Mouse (Mus musculus): ENCODE data around the gene Mvb12b.

Mvb12b gene

DNA sequence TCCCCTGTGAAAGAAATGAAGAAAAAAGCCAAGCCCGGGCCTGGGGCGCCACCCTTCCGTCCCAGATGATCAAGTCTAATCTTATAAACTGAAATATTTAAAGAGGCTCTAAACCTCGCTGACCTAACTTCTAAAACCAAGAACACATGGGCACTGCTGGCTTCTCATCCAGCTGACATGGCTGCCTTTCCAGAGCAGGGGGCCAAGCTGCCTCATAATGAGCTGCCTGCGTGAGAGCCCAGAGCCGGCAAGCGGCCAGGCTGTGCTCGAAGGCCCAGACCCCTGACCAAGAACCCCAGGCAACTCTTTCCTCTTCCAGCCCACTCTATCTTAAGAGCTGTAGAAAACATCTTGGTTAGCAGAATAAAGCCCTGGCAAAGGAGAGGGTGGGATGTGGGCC is 73.2 kb downstream of the Mvb12b start:
- WGBS: 85% methylated on average over 8 of the region's 8 CpGs

DNA sequence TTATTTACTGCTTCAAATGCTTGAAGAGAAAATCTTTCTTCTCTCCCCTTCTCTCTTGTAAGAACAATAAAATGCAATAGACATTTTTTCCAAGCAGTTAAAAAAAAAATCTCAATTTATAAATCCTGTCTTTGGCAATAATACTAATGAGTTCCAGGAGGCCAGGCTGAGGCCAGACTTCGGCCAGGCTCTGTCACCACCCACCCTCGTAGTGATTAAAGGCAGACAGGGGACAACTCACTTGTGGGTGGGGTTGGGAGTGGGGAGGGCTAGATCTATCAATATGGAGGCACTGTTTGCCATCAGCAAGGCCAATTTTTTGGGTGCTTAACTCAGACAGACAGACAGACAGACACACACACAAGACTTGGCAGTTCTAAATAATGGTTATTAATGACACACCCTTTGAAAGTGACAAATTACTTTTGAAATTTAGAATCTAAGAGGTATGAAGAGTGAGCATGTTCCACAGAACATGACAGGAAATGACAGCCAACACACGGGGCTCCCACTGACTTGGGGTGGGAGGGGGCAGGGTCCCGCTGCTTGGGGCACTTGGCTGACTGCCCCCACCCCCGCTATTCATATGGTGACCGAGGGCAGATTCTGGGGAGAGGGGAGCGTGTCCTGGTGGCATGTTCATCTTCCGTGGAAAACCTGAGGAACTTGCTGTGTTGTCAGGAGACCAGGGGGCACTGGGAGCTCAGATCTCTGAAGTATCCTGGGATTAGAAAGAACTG is 74.1 kb downstream of the Mvb12b start:
- WGBS: 64% methylated on average over 8 of the region's 8 CpGs

DNA sequence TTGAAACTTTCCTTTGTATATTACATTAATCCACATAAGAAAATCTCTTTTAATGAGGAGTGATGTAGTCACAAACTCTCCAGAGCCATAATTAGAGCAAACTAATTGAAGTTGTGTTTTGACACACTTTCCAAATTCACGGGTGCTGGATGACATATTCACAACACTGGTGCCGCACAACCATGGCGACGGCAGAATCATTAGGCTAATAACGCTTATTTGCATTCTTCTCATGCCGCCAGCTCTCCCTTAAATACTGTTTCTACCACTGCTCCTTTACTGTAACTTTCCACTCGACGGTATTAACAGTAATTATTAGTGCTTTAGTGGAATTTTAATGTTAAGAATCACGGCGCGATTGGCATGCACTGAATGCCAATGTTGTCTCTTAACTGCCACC is 74.8 kb downstream of the Mvb12b start:
- WGBS: 67% methylated on average over 11 of the region's 11 CpGs

DNA sequence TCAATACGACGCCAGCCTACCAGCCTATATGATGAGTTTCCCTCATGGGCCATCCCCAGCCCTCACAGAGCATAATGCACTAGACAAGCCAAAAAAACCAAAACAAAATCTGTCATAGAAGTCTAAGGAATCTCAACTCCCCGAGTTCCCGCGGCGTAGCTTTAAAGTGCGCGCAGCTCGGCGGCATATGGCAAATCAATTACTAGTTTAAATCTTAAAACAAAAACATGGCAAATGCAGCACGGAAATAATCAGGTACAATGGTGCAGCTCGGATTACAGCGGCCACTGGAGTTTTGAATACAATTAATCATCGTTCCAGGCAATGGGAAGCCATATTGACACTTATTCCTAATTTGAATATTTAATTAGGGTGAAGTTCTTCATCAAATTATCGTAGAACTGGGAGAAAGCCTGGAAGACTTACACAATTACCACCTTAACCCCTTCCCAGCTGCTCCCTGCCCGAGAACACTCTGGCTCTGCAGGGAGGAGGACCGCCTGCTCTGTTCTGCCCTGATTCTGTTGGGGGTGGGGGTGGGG is 76.3 kb downstream of the Mvb12b start:
- WGBS: 76% methylated on average over 17 of the region's 17 CpGs

DNA sequence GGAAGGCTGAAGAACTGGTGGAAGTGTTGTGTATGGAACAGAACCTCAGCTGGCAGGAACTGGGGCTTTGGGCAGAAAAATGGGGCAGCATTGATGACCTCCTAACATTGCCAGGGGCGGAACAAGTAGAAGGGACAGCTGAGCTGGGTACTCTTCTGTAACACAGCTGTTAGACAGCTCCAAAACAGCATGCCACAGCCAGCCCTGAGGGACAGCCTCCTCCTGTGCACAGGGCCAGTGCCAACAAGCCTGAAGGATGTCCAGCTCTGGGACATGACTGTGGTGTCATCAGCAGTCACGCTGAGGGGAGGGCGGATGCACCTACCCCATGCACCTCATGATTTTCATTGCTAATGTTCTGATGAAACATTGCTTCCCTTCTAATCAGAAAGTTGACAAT is 78.7 kb downstream of the Mvb12b start:
- 91% methylated on average over 3 of the region's 3 CpGs for WGBS

DNA sequence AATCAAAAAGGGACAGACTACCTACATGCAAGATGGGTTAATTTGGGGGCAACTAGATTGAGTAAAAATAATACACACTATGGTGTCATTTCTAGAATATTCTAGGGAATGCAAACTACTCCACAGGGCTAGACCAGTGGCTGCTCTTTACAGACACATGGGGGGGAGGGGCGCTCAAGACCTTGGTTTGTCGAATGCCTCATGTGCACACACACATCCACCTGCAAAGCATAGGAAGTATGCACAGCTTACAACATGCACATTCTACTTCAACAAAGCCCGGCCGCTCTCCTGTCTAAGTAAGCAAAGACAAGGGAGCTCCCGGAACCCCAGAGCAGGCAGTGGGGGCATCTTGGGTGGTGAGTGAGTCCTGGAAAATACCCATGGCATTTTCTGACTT is 79.7 kb downstream of the Mvb12b start:
- 98% methylated on average over 5 of the region's 5 CpGs for WGBS

DNA sequence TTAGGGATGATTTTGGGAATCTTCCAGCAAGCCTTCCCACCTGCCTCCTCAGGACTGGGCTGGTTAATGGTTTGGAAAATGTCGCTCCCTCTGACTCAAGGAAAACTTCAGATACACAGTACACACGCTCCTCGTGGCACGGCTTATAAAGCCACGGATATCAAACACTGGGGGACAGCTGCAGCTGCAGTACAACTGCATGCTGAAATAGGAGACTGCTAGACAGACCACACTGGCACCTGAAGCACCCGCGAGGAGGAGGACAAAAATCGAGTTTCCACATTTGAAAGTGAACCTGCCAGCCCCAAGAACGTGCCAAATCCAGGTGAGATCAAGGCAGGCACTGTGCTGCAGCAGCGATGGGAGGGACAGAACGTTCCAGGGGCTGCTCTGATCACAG is 82.1 kb downstream of the Mvb12b start:
- WGBS: 89% methylated on average over 11 of the region's 11 CpGs

DNA sequence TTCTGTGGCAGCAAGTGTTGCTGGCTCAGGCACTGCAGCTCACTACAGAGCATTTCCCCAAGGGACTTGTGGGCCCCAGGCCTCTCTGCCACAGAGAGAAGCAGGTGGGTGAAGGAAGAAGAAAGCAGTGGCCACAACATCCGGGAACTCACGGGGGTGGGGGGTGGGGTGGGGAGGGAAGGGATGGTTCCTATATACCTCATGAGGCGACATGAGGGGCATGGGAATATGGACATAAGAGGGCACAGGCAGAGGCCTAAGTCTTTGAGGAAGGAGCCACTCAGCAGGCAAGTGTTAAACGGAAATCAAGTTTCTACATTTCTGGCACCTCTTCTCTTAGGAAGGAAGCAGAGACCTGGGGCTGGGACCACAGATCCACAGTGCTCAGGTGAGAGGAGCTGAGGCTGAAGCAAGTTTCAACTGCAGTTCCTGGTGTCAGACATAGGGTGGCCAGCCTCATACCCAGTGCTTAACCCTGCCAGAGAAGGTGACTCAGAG is 84.0 kb downstream of the Mvb12b start:
- WGBS: 80% methylated on average over 4 of the region's 4 CpGs

DNA sequence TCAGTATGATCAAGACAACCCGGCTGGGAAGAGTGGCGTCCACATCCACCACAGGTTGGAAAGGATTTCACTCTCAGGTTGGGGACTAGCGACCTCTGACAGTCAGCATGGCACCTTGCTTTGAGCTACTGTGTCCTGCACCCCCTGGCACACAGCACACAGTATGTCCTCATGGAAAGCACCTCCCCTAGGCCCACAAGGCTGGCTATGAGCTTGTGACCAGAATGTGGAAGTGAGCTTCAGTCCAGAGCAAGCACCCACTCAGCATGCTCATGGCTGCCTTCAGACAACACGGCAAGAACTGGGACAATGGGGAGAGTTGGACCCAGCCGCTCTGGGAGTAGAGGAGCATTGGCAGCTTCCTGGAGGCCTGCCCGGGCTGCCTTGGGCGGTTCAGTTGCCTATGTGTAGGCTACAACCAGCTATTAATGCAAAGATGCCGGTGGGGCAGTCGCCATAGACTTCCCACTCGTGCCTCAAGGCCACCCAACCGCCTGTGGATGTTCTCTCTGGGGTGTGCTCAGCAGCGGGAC is 84.6 kb downstream of the Mvb12b start:
- 64% methylated on average over 12 of the region's 12 CpGs for WGBS

DNA sequence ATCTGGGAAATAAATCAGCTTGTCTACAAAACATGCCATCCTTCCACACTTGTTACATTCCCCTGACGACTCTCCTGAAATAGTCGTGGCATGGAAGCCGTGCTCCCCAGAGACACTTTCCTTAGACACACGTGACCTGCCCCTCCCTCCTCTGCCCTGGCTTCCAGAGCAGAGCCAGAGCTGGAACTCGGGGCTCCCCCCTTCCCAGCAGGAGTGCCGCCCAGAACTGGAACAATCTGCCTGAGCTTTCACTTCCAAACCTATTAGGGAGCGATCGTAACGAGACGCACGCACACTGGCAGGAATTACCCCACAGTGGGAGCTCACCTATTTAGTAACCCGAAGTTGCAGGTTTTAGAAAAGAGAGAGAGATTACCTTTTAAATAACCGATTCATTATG is 86.0 kb downstream of the Mvb12b start:
- WGBS: 57% methylated on average over 13 of the region's 13 CpGs

DNA sequence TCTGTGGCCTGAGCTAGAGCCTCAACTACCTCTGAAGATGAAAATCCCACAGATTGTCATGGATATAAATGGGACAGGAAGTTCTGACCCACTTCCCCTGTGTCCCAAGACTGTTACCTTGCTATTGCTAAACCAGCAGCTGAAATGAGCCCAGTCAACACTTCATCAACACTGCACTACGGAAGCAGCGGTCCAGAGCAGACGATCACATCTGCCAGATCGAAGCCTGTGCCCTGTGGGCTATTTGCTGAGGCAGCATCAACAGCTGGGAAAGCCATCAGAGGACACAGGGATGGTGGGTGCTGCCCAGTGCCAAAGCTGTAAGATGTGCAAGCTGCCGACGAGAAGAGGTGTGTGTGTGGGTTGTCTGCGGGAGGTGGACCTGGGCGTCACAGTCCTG is 86.4 kb downstream of the Mvb12b start:
- WGBS: 65% methylated on average over 8 of the region's 8 CpGs

DNA sequence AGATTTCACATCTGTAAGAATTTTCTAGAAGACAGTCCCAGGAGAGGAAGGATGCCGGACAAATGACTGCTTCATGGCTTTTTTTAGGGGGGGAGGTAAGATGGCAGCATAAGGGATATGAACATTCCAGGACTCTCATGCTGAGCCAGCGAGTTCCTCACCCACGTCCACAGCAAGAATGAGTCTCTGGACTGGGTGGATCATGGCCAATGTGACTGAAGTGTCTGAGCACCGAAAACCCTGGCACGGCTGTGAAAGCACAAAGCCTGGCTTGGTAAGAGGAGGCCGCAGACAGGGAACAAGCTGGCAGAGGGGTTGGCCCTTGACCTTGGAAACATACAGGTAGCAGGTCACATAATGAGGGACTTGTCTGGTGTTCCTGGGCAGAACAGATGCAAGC is 87.5 kb downstream of the Mvb12b start:
- 62% methylated on average over 6 of the region's 6 CpGs for WGBS

DNA sequence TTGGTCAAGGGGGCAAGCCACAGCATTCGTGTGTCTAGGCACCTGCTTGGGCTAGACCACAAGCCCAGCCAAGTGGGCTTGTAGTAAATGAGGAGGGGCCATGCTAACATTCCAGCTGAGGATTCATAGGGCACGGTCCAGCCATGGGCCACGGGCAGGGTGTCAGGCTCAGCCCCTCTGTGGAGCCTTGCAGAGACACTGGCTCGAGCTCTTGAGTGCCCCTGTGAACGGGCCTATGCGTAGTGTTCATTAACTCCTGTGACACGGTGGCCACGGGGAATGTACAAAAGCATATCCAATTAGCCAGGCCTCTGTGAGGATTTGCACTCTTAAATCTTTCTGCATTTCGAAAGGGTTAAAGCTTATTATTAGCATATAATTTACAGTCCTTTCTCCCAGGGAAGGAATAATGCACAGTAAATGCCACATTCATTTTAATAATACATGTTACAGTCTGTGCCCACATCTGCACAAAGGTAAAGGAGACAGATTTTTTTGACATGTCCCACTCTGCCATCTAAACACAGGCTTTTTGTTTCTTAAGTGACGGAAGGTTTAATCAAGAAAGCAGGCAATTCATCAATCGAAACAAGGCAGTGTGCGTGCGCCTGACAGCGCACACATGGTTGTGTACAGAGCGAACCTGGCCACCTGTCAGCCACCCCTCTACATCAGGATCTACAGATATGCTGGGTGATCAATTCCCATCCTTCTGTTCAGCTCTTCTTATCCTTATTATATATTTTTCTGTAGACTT is 91.9 kb downstream of the Mvb12b start:
- WGBS: 82% methylated on average over 15 of the region's 15 CpGs

DNA sequence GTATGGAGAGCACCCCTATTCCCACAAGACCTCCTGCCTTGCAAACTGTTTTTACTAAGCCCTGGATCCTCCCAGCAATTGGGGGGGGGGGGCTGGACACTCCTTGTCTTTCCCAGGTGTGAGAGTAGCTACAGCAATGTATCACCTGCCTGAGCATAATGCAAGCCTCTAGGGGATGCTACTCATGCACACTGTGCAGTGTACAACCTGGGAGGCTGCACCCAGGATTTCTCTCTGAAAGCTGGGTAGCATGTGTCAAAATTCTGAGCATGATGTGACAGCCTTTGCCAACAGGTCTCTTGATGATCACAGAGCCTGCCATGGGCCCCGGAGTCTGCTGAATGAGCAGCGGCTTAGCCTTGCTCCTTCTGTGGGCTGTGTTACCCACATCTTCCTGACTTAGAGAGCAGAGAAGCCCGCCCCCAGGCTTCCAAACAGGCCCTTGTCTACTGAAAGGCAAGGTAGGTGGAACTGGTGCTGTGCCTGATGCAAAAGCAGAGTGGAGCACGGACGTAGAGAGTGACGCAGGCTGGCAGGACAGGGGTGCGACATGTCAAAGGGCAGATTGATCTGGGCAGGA is 92.7 kb downstream of the Mvb12b start:
- WGBS: 45% methylated on average over 7 of the region's 7 CpGs

DNA sequence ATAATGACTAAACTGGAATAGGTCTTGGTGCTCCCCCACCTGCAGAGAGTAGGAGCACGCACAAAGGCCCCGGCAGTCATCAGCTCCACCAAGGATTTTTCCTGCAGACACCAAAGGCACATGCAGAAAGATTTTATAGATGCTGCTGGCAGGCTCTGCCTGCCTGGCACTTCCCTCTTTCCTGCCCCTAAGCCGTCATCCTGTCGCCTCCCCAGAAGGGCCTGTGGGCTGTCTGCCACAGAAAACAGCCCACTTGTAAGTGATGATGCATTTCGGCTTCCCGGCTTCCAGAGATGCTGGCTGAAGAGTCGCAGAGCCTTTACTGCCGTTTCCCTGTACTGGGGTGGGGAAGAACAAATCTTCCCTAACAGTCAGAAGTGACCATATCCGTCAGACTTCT is 93.3 kb downstream of the Mvb12b start:
- WGBS: 34% methylated on average over 9 of the region's 9 CpGs

DNA sequence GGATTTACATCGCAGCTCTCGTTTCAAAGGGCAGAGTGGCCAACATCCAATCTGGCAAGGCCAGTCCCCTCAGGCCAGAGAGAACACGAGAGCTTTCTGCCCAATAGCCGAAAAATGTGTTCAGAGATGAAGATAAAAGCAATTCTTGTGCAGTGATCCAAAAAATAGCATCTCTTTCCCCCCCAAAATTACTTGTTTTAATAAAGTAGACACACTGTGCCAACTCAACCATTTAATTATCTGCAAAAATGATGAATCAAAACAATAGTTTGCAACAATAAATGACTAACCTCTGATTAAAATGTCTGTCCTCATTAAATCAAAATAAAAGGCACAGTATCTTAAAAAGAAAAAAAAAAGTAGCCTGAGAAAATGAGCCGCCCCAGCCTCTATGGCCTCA is 97.4 kb downstream of the Mvb12b start:
- 79% methylated on average over 5 of the region's 5 CpGs for WGBS

DNA sequence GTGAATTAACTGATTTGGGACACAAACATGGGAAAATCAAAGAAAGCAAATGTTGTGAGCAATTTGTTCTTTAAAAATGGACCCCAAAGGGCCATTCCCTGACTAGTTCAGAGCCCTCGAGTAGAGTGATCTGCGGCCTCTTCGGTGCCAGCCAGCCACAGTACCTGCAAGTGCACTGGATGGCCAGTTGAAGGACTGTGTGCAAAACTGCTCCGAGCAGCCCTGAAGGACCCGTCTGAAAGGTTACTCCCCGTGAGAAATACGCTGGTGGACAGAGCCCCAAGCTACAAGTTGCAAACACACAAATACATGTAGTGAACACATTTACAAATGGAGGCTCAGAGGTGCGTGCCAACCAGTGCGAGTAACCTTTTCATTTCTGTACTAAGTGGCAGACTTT is 98.0 kb downstream of the Mvb12b start:
- WGBS: 78% methylated on average over 9 of the region's 9 CpGs

DNA sequence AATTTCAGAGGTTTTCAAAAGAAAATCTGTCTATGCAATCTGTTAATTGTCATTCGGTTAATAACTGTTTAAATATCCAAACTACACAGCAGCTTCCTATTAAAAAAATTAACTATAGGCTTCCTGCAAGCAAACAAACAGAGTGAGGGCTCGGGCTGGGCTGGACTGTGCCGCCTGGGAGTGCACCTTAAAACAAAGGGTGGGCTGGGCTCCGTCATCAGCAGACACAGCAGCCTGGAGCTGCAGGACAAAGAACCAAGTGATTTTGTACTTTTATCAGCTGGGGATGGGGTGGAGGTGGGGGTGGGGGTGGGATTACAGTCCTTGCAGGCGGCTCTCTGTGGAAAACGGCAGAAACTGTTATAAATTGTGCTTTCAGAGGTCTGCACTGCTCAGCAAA is 98.5 kb downstream of the Mvb12b start:
- 54% methylated on average over 6 of the region's 6 CpGs for WGBS

DNA sequence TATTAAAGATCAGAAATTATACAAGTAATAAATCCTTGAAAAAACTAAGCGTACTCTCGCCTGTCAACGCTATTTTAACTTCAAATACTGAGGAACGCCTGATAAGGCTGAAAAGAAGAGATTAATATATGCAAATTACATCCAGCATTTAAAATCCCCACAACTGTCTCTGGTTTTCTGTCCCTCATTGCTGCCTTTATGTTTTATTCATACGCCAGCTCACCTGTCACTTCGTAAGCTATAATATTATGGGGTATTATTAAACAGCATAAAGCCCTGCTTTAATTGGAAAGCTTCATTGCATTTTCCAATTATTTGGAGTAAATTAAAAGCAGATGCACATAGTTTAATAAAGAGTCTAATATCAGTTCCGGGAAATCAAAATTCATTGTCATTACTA is 98.9 kb downstream of the Mvb12b start:
- WGBS: 81% methylated on average over 7 of the region's 7 CpGs

DNA sequence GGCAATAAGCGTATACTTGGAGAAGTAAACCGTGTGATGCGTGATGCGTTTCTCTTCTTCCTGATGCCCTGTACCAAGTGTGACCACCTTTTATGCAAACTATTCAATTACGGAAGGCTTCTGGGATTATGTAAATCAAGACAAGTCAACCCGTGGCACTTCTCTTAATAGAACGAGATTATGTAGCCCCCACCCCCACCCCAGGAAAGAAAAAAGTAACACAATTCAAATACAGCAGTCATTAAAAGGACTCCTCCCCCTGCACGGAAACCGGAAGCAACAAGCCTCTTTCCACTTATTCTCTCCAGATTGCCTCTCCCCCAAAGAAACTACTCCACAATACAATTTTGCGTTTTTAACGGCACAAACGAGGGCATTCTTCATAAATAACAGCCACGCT is 99.6 kb downstream of the Mvb12b start:
- WGBS: 74% methylated on average over 13 of the region's 13 CpGs

DNA sequence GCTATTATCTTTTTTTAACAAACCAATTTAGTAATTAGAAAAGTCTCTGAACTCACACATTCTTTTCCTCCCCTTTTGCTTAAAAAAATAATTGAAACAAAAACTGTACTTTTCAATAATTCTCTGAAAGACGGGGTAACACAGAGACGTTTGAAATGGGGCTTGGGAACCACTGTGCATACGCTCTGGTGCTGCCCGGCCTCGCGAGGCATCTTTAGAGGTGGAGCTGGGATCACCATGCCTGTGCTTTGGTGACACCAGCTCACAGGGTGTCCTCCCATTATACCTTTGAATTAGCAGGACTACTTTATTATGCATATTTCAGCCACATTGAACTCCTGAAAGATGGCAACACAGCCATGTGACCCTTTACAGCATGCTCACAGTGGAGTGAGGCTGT is 101.7 kb downstream of the Mvb12b start:
- WGBS: 88% methylated on average over 6 of the region's 6 CpGs

DNA sequence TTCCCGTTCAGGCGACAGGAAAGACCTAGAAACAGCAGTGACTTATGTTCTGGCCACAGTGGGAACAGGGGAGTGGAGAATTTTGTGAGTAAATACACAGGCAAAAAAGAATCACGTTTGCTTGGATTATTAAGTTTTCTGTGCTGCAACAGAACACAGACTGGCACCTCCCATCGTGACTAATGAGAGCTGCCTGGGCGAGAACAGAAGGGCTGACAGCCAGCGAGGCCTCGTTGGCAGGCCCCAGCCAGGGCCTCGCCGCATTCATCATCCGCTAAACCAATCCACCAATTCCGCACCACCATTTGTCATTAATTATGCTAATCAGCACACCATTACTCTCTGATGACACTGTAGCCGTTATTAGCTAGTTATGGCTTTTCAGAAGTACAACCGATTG is 102.2 kb downstream of the Mvb12b start:
- 64% methylated on average over 13 of the region's 13 CpGs for WGBS

All from cerebral cortex, adult 2 months (tissue).